Mouse (Mus musculus) layer of hippocampus, postnatal 10 days (tissue): ENCODE data around the gene Abhd4. TPM values are rescaled to one million over a fixed set of nuclear protein-coding genes. Genes with fewer than 3 reads are reported as not detected.
"Not testable (repeated sequence)": the region's sequence is repeated elsewhere in the genome, so short reads cannot be mapped to it uniquely, and the experiment has no call there.

ENCODE experiments used
- DNase-seq, 2 experiments: peaks; one replicate each; pipeline ENCODE4 v3.0.0; 2021; ENCODE audit warnings: low spot score in 2 of 2
- total RNA-seq, 2 experiments: library from RNA; stranded (reverse); gene quantifications; 2 replicates each; pipeline ENCODE4 v1.2.3; 2021

The Abhd4 gene
- total RNA-seq, 2 experiments from 2014 or later: 45.1 to 49.8 TPM

DNA sequence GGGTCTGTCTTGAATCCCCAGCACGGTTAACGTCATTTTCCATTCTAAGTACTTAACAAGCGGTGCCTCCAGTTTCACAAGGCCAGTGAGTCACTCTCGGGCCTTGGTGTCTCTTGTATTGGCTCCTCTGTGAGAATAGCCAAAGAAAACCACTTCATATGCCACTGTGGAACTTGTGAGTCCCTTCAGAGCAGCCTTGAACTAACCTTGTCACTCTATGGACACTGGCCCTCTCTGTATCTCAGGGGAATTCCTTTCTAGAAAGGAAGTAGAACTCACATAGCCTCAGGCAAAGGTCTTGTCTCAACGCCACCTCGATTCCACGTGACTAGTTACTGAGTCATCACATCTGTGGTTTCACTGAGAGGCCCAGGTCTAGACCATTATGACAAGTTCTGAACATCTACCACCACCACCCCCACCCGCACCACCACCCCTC lies 31.7 kb upstream of the Abhd4 start:
- no peak for DNase-seq

DNA sequence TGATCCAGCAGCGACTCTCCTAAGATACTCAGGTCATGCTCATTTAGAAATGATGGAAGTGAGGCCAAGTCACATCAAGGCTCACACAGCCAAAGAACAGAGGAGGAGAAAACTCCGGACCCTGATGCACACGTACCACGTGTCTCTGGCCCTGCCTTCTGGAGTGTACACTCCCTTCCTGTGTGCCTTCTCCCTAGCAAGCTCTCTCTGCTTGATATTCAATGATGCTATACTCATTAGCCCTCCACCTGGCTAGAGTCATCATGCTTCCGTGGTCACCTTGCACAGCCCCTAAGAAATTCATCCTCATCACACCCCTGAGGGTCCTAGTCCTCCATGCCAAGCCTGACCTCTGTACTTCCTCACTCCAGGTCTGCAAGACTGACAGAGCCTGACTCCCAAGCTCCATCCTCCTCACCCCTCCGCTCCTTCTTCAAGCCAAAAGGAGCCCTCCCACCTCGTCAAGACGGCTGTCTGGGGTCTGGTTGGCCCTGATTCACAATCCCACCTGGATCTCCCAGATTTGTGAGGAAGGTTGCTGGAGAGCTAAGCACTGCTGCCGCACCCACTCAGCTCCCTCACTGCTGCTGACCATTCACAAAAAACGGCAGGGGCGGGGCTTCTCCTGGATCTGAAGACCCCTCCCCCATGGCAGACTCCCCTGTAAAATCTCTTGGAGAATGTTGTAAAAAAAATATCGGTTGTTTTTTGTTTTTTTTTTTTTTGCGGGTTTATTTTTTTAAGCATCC lies 30.5 kb upstream of the Abhd4 start:
- no peak for DNase-seq

DNA sequence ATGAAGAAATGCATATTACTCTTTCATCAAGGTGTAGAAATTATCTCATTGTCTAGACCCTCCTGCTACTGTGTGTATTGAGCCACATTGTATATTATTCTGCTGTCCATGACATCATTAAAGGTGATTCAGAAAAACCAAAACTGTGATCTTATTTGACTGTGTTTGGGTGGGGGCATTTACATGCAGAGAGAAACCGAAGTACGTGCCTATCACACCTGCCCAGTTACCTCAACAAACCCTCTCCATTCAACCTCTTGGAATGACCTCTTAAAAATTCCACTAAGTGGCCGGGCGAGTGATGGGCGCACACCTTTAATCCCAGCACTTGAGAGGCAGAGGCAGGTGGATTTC lies 29.9 kb upstream of the Abhd4 start:
- DNase-seq: no peak

DNA sequence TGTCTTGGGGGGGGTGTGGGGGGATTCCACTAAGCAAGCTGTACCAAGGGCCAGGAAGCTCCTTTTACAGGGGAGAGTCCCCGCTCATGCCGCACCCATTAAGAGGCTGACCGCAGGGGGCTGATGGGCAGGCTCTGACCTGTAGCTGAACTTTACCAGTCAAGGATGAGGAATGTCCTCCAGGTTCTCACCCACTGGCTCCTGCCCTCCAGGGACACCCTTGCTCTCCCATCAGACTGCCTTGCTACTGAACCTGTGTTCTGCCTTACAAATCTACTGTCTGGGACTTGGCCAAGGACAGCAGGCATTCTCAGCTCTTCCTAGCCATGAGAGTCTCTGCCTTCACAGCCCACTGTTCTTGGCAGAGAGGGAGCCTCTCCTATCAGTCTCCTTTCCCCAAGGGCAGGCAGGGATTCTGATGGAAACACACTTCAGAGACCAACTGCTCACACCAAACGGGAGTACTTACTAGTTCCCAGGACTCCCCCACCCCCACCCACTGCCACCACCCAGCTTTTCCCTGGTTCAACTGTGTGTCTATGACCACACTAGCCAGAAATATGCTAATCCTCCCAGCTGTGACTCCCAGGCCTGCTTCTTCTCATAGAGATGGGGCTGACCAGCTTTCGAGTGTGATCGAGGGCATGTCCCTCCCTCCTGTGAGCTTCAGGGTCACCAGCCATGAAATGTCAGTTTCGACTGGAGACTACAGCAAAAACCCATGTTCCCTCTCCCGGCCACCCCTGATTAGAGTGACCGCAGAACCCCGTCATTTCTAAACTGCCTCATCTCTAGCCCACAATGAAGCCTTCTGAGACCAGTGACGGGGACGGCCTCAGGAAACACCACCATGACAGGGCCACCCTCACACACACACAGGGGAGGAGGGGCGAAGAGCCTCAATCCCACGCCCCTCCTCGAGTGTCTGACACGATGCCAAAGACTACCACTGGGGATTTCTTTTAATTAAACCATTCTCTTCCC lies 29.2 kb upstream of the Abhd4 start:
- no peak for DNase-seq

DNA sequence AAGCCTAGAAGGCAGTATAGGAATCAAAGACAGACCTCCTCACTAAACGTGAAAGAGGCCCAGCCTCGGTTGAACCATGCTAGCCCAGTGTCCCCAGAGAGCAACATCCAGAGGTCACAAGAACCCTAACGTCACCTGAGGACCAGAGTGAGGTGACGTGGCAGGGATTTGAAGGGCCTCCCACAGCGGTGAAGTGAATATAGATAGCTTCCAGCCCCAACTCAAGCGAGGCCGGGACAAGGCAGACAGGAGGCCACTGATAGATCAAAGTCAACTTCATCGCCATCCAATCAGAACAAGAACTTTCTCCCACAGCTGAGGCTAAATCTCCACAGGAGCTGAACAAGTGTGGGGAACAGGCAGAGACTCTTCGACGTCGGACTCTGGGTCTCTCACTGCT lies 28.3 kb upstream of the Abhd4 start:
- DNase-seq: no peak

DNA sequence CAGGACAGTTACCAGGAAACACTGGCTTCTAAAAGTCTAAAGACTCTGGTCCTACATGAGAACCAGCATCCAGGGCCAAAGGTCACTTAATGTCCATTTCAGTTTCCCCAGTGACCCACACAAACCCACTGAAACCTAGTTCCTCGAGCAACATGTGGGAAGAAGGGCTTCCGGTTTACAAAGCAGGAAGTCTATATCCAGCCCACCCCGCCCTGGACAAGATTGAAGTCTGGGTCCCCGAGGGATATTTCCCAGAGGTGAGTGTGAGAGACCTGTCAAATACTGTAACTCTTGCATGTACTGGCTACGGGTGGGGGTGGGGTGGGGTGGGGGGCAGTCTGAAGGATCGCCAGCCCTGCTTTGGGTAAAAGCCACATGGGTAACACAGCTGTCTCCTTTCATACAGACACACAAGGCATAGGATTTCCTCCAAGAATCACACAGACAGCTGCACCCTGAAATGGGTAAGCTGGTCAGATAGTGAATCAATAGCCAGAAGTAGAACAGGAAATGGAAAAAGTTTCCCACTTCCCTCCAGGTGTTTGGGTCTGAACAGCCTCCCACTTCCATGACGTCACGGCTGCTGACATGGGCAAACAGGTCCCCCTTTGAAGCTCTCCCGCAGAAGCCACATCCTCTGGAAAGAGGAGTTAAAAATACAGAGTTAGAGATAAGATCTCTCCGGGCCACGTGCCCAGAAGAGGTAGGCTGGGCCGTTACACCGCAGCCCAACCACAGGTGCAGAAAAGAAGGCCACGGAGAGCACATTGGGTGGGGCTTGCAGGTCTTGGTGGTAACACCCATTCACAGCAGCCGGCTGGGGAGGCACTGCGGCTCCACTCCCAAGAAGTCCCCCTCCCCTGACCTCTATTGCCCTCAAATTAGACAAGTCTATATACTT lies 26.8 kb upstream of the Abhd4 start:
- no peak for DNase-seq

DNA sequence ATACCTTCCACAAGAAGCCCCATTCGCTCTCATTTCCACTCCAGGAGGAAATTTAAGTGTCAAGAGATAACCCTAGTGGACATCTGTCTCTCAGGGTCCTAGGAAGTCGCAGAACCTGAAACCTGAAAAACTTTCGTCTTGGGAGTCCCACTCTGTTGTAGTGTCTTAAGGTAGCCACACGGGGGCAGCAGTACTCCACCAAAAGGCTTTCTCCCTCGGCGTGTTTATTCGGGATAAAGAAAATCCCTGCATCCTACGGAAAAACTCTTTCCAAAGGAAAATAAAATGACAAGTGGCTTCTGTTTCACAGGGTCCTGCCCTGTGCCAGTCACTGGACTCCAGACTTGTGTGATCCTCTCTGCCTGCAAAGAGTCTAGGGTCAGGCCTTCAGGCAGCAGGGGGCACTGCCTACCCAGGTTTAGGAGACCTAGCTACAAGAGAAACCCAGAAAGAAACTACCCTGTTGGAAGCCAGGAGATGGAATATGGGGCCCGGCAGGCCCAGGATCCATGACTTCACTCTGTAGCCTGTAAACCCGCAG lies 26.0 kb upstream of the Abhd4 start:
- peak; percentile 80 to 81 for DNase-seq

DNA sequence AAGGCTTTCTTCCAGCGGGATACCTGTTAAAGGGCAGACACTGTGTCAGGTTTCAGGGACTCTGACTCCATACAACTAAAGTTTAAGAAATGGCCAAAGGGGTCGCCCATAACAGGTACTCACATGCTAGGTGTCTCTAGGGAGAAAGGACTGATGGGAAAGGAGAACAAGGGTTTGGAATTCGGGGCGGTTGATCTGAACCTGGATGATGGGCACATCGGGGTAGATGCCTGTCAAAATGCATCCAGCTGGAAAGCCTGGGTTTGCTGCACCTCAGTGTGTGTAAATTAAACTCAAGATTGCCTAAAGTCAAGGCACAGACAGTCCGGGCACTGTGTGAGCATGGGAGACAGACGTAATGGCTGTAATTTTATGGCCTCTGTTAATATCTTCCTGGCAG lies 25.5 kb upstream of the Abhd4 start:
- DNase-seq: peak in 1 of 2 experiments; percentile 12

DNA sequence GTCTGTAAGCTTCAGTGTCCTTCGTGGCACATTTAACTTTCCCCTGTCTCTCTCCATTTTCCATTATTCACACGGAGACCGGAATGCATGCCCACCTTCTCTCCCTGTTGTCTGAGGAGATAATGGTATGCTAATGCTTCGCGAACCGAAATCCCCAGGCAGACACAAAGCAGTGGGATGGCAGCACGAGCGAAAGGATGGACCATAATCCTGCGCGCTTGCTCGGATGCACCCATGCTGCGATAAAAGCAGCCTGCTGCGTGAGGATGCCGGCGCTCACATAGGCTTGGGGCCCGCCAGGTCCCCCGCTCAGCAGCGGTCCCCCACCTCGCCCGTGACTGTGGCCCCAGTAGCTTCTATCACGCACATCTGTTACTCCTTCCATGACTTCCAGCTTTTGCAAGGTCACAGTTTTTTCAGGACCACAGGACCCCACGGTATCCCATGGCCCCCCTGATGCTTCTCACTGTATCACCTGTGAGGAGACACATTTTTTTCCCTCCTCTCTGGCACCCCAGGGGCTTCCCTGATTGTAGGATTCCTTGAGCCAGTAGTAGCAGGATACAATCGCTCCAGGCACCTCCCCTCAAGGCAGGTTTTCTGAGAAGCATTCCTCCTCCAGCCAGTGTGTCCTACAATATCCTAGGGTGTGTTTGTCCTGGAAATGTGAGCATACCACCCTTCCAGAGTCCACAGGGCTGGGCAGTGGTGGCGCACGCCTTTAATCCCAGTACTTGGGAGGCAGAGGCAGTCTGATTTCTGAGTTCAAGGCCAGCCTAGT lies 24.9 kb upstream of the Abhd4 start:
- peak; percentile 17 to 40 for DNase-seq

DNA sequence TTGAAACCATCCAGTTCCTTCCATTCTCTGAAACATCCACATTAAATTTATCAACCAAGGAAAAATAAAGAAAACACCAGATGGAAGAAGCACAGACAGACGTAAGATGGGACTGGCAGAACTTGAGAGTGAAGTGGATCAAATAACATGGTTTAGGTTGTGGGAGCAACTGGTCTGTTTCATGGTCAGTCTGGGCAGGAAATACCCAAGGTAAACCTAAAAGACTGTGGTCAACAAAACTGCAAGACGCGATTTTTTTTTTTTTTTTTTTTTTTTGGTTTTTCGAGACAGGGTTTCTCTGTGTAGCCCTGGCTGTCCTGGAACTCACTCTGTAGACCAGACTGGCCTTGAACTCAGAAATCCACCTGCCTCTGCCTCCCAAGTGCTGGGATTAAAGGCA lies 24.1 kb upstream of the Abhd4 start:
- not testable (repeated sequence) for DNase-seq

DNA sequence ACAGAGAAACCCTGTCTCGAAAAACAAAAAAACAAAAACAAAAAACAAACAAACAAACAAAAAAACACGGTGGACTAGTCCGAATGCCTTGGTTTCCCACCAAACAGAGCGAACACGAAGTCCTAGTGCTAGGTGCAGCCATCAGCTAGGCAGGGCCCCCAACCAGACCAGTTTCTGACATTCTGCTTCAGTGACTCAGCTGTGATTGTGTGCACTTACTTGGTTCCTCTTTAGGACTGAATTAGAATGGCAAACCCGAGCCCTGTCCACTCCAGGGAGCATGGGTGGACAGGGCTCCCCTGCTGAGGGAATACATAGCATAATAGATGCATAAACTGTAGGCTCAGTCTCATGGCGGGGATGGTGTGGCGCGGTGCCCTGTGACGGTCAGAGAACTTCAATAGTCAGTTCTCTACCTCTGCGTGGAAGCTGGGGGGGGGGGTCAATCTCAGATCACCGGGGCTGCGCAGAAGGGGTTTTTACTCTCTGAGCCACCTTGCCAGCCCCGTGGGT lies 23.3 kb upstream of the Abhd4 start:
- no peak for DNase-seq

DNA sequence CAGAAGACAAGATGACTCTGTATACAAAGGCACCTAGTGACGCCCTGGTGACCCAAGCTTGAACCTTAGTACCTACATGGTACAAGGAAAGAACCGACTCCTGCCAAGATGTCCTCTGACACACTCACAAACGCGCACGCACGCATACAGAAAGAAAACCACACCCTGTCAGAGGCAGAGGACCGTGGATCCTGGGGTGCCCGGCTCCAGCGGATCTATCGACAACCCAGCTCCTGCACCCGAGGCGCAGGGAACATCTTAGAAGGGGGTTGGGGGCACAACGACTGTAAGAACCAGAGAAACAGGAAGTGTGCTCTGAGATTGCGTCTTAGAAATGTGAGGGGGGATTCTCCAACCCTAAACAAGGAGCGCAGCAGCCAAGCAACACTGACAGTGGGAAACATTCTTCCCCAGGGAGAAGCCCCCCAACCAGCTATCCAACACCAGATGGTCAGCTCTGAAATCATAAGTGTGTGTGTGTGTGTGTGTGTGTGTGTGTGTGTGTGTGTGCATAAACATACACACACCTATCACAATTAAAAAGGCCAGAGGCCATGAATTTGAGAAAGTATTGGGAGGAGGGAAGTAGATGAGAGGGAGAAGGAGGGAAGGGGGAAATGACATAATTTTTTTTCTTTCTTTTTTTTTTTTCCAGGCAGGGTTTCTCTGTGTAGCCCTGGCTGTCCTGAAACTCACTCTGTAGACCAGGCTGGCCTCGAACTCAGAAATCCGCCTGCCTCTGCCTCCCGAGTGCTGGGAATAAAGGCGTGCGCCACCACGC lies 22.6 kb upstream of the Abhd4 start:
- DNase-seq: no peak

DNA sequence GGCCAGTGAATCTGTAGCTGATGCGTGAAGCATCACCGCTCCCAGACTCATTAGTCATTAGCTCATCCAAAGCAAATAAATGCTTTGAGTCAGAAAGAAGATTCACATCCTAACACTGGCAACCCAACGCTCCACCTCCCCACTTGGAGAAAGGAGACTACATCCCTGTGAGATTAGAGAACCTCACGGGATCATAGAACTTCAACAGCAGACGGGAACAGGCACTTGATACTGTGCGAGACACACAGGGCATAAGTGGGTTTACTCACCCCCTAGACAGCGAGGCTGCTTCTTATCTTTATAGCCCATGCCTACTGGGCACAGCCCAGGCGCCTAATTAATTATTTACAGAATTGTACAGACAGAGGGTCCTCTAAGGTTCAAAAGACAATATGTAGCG lies 21.8 kb upstream of the Abhd4 start:
- DNase-seq: no peak

DNA sequence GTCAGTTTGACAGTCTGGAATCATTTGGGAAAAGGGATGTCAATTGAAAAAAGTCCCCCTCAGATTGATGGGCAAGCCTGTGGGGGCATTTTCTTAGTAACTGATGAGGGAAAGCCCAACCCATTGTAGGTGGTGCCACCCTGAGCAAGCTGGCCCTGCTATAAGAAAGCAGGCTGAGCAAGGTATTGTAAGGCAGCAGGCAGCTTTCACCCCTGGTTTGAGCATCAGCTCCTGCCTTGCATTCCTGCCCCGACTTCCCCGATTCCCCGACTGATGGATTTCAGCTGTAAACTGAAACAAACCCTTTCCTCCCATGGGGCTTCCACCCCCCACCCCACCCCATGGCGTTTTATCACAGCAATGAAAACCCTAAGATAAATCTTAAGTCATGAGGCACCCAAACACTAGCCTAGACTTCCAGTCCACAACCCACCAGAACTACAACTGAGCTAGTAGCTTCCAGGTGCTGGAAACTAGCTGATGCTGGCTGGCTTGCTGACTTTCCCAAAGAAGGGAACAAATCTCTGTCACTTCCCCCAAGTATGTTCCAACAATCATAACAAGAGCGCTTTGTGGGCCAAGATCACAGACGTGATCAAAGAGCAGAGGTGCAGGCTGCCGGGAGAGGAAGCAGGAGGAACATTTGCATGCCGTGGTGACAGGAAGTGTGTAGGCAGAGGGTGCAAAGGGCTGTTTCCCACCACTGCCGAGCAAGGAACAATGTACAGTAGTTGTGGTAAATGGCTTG lies 21.0 kb upstream of the Abhd4 start:
- peak in 1 of 2 experiments; percentile 19 for DNase-seq

DNA sequence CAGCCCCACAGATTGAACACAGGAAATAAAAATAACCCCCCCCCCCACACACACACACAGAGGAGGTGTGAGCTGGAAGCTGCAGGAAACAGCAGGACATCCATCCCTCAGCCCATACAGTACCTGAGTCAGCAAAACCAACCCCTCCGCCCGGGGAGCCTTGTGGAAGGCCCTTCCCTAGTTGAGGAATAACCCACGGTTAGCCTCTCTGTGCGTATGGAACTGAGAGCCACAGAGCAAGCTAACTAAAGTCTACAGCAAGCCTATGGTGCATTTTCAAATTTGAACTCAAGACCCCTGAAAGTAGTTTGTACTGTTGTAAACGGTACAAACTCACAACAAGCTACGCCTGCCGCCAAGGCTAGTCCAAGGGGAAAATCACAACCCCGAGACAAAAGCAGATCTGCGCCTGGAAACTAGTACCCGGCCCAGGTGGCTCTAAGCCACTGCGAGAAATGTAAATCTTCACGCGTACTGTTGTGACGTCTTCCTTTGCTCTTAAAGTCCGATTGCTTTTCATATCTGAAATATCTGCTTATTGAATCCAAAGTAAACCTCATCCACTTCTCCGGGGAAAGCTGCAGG lies 20.3 kb upstream of the Abhd4 start:
- no peak for DNase-seq

DNA sequence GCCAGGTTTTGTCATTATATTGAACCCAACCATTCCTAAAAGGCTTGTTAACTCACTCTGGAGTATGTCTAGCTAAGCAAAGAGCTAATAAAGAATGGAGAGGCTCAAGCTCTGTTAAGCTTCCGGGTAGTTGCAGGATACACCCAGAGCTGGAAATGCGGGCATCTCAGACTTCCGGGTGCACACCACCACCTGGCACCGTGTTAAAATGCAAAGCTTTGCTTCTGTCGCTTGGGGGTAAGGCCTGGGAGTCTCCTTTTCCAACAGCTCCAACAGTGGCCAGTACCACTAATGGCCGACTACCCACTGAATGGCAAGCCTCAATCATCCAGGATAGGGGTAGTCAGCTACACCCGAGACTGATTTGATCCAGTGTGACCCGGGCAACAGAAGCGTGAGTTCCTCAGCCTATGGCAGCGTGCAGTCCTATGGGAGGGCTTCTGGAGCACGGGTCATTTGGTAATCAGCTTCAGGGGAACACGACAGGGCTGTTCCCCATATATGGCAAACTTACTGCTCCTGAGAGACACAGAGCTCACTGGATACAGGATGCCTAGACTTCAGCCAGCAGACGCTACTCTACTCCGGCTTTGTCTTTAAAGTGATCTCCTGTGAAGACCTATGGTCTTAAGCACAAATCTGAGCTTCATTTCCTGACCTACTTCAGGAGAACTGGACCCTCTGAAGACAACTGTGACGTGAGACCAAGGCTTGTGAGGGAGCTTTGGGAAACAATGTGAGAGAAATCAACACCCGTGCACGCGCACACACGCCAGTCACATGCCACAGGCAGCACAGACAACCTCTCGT lies 19.6 kb upstream of the Abhd4 start:
- DNase-seq: no peak

DNA sequence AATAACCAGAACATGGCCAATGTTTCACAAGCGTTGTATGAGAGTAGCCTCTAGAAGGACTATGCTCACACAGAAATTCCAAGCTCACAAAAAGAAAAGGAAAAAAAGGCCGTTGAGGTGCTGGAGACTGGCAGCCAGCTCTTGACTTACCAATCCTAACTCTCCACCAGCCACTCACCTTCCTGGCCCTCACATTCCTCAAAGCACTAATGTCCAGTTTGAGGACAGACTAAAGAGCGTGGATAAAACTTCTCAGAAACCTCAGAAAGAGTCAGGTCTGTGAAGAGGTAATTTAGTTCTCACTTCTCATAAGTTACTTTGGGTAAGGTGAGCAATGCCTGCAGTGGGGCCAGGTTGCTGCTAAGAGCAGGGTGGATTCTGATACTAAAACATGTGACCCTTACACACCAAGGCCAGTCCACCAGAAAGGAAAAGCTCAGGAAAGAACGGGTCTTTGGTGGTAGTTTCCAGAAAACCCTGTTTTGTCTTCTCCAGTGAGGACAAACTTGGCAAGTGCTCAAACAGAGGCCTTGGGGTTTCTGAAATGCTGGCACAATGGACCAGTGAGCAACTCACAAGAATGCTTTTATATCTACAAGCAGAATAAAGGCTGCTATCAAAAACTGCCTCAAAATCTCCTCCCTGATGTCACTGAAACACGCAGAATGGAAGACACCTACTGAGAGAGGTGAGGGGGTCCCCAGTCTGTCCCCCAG lies 18.0 kb upstream of the Abhd4 start:
- no peak for DNase-seq
